Mouse (Mus musculus) kidney, adult 2 months (tissue): ENCODE measurements at regions not wholly inside any gene's neighbourhood (a gene's known extent, or its start where the extent isn't known, plus 50 kb on each side); places are given as distances from the start of the nearest gene placed in this dataset.

Experiments
- CTCF ChIP-seq: fragments of 200-500 bp; conservative IDR thresholded peaks from 2 replicates; pipeline ENCODE4 v1.5.1; 2011; ENCODE audit warnings: low read depth, mild to moderate bottlenecking, control low read depth, low read length, moderate library complexity, mixed read lengths; ENCODE audit not compliant: insufficient read depth, insufficient read length
- POLR2A ChIP-seq: fragments of 200-500 bp; IDR thresholded peaks from one replicate; pipeline ENCODE4 v1.6.1; 2011; ENCODE audit warnings: low read depth, low read length, control low read depth

GRCm38 (mm10) chr3:102270779-102271178, 66.3 kb upstream of the Vangl1 start:
- TF ChIP-seq CTCF (no peak), POLR2A (no peak)
